Mouse (Mus musculus) layer of hippocampus, adult 8-10 months (tissue): ENCODE measurements around the gene Tpte. TPM values are rescaled to one million over a fixed set of nuclear protein-coding genes. Genes with fewer than 3 reads are reported as not detected.
A peak's percentile ranks its signal among the peaks of the same experiment; 100 is the strongest.
"Not testable (repeated sequence)": the region's sequence is repeated elsewhere in the genome, so short reads cannot be mapped to it uniquely, and the experiment has no call there.

Source experiments
- DNase-seq, 2 experiments: peaks; one replicate each; pipeline ENCODE4 v3.0.0; 2022; ENCODE audit warnings: low spot score in 2 of 2
- total RNA-seq, 4 experiments: library from RNA; stranded (reverse); gene quantifications; 2 replicates each; pipeline ENCODE4 v1.2.4; 2022

Gene Tpte
- total RNA-seq: not detected

- no peak for DNase-seq
Measured at GRCm38 (mm10) chr8:22282999-22283491, at the start of gene Tpte. Tpte (plus strand) TSS chr8:22283441.

GRCm38 (mm10) chr8:22242986-22243385 is 40.3 kb upstream of the Tpte start:
- no peak for DNase-seq

- no peak for DNase-seq
Measured at GRCm38 (mm10) chr8:22245663-22246062, 37.6 kb upstream of the Tpte start.

GRCm38 (mm10) chr8:22247956-22248355 is 35.3 kb upstream of the Tpte start:
- peak; percentile 15 to 24 for DNase-seq

- DNase-seq: no peak
Measured at GRCm38 (mm10) chr8:22249080-22249479, 34.2 kb upstream of the Tpte start.

GRCm38 (mm10) chr8:22258946-22259450 is 24.2 kb upstream of the Tpte start:
- DNase-seq: no peak

- no peak for DNase-seq
Measured at GRCm38 (mm10) chr8:22259531-22259930, 23.7 kb upstream of the Tpte start.

- no peak for DNase-seq
Measured at GRCm38 (mm10) chr8:22260091-22260722, 23.0 kb upstream of the Tpte start.

- no peak for DNase-seq
Measured at GRCm38 (mm10) chr8:22262267-22262666, 21.0 kb upstream of the Tpte start.

- DNase-seq: no peak
Measured at GRCm38 (mm10) chr8:22264292-22264691, 18.9 kb upstream of the Tpte start.

- DNase-seq: no peak
Measured at GRCm38 (mm10) chr8:22264787-22265186, 18.5 kb upstream of the Tpte start.

- no peak for DNase-seq
Measured at GRCm38 (mm10) chr8:22265194-22265593, 18.0 kb upstream of the Tpte start.

- no peak for DNase-seq
Measured at GRCm38 (mm10) chr8:22266809-22267208, 16.4 kb upstream of the Tpte start.

- DNase-seq: no peak
Measured at GRCm38 (mm10) chr8:22273142-22273541, 10.1 kb upstream of the Tpte start.

GRCm38 (mm10) chr8:22274641-22275040 is 8.6 kb upstream of the Tpte start:
- DNase-seq: no peak

GRCm38 (mm10) chr8:22302326-22302725 is 19.1 kb downstream of the Tpte start:
- no peak for DNase-seq

- DNase-seq: no peak
Measured at GRCm38 (mm10) chr8:22302896-22303306, 19.7 kb downstream of the Tpte start.

- DNase-seq: not testable (repeated sequence)
Measured at GRCm38 (mm10) chr8:22304045-22304444, 20.8 kb downstream of the Tpte start.

GRCm38 (mm10) chr8:22306999-22307398 is 23.8 kb downstream of the Tpte start:
- DNase-seq: no peak

- no peak for DNase-seq
Measured at GRCm38 (mm10) chr8:22311446-22311845, 28.2 kb downstream of the Tpte start.

GRCm38 (mm10) chr8:22335426-22335825 is 52.2 kb downstream of the Tpte start:
- DNase-seq: no peak

GRCm38 (mm10) chr8:22359359-22359758 is 76.1 kb downstream of the Tpte start:
- no peak for DNase-seq

- no peak for DNase-seq
Measured at GRCm38 (mm10) chr8:22359882-22360281, 76.6 kb downstream of the Tpte start.
